In the genomic region with DNA sequence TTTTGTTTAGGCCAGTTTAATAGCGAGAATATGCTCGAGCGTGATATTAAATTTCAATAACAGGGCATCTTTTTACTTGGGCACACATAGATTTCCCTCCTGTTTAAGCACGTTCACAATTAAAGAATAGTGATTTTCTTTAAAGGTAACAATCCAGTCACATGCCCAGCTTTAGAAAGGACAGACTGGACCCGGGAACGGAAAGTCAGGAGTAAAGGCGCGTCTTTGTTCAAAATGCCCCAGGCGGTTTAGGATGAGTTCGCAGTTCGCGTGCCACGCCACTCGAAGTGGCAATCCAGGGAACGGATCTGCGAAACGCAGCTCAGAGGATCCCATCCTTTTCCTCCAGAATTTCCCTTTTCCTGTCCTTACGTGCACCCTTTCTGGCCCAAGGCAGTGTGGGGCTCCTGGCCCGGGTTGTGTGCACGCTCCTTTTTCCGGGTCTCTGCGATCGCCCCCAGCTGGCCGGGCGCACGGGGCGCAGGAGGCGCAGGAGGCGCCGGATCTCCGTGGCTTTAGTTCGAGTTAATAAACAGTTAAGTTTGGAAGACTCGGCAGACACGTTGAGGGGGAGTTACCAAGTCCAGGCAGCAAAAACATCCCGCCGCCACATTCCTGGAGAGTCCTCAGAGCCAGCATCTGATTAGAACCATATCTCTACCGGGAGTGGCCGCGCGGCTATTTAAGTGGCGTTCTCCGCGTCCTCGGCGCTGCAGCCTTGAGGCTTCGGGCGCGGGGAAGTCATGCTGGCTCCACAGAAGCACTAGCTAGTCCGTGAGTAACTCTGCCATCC, we compare ENCODE assay signal across 8 mouse cellular contexts. TPM values are rescaled to one million over a fixed set of nuclear protein-coding genes. Genes with fewer than 3 reads are reported as not detected.
A peak's percentile ranks its signal among the peaks of the same experiment; 100 is the strongest.
DNase-seq lines count a peak whose midpoint lies in the region; ATAC-seq and TF ChIP-seq lines count a peak whose summit lies in the region.

No protein-coding gene starts in this region.

- H3K27ac ChIP-seq in forebrain, postnatal 0 days (ENCODE audit: low read depth, low read length), result no peak overlapping the region
- peak overlapping the region; percentile 67 for H3K27ac ChIP-seq in layer of hippocampus, adult 2 months
- 0 out of 2 replicates have a peak overlapping the region, but pooled peaks have one; percentile 10 for H3K27ac ChIP-seq in neural tube, embryonic 15.5 days (replicated peaks)
- H3K27ac ChIP-seq in thymus, adult 2 months (ENCODE audit: control insufficient read depth, insufficient read depth, low read length), result no peak overlapping the region

- H3K4me3 ChIP-seq in E14TG2a.4 (replicated peaks; ENCODE audit: low read length), result peak overlapping the region; percentile 76
- peak overlapping the region; percentile 52 for H3K4me3 ChIP-seq in forebrain, postnatal 0 days (ENCODE audit: low read depth, low read length)
- peak overlapping the region; percentile 67 for H3K4me3 ChIP-seq in layer of hippocampus, adult 2 months
- H3K4me3 ChIP-seq in neural tube, embryonic 15.5 days (replicated peaks), result peak overlapping the region; percentile 44
- peak overlapping the region; percentile 48 for H3K4me3 ChIP-seq in thymus, adult 2 months (ENCODE audit: control insufficient read depth, insufficient read depth, low read length)

- intact Hi-C loops in heart, postnatal 36 days (cut with DNase I), result loop anchor here (1.0 to 10.0 kb wide), 6 partner anchors 51 to 1272 kb away; a partner anchor contains a TSS

- H3K27me3 ChIP-seq in E14TG2a.4 (ENCODE audit: insufficient read depth, low read length), result peaks cover 43% of the 10 kb centered on the region
- peaks cover 4% of the 10 kb centered on the region; the same call in 1 of the 2 replicates for H3K27me3 ChIP-seq in forebrain, postnatal 0 days (ENCODE audit: insufficient read depth, low read length)
- 0 out of 2 replicates have a peak, but pooled peaks cover 4% of the 10 kb centered on the region for H3K27me3 ChIP-seq in neural tube, embryonic 15.5 days (replicated peaks)
- H3K27me3 ChIP-seq in thymus, adult 2 months (ENCODE audit: control insufficient read depth, insufficient read depth, low read length), result no peaks in the 10 kb centered on the region

- DNase-seq in cerebellum, adult 11-12 months, result peak; percentile 8
- peak; percentile 65 for DNase-seq in forebrain, postnatal 0 days
- DNase-seq in heart, postnatal 36 days, result peak; percentile 81 to 85
- peak; percentile 42 to 53 for DNase-seq in layer of hippocampus, adult 2 months (ENCODE audit: low spot score in 2 of 2)
- peak; percentile 84 to 86 for DNase-seq in lung, adult 18-20 months
- DNase-seq in thymus, adult 2 months, result peak; percentile 54

- ATAC-seq in forebrain, postnatal 0 days, result peak; percentile 95
- ATAC-seq in neural tube, embryonic 15.5 days (ENCODE audit: low FRiP score), result peak; percentile 91

- H3K36me3 ChIP-seq in E14TG2a.4 (ENCODE audit: insufficient read depth, low read length), result no peaks in the 10 kb centered on the region
- H3K36me3 ChIP-seq in forebrain, postnatal 0 days (ENCODE audit: insufficient read depth), result no peaks in the 10 kb centered on the region
- no peaks in the 10 kb centered on the region for H3K36me3 ChIP-seq in neural tube, embryonic 15.5 days
- H3K36me3 ChIP-seq in thymus, adult 2 months (ENCODE audit: control insufficient read depth, insufficient read depth, low read length), result no peaks in the 10 kb centered on the region

- no peak for TF ChIP-seq POLR2A in thymus, adult 2 months (IDR thresholded peaks at IDR 0.05; ENCODE audit: control insufficient read depth, extremely low read depth, insufficient read depth, low read length, poor library complexity)

- peak overlapping the region; percentile 78 for H3K4me2 ChIP-seq in forebrain, postnatal 0 days (ENCODE audit: low read depth)
- peak overlapping the region; percentile 62 for H3K4me2 ChIP-seq in neural tube, embryonic 15.5 days

- peak overlapping the region; percentile 35 for H3K9ac ChIP-seq in forebrain, postnatal 0 days
- peak overlapping the region; percentile 12 for H3K9ac ChIP-seq in neural tube, embryonic 15.5 days (replicated peaks)

- TF ChIP-seq CTCF in E14TG2a.4 (conservative IDR thresholded peaks at IDR 0.05; ENCODE audit: low read length), result no peak; the same call in 1 of the 2 replicates
- TF ChIP-seq CTCF in forebrain, postnatal 0 days (IDR thresholded peaks at IDR 0.05; ENCODE audit: low read depth), result peak; percentile 61
- TF ChIP-seq CTCF in layer of hippocampus, adult 2 months (conservative IDR thresholded peaks at IDR 0.05), result peak; percentile 77
- peak; percentile 68; the same call in 1 of the 2 replicates for TF ChIP-seq CTCF in thymus, adult 2 months (IDR thresholded peaks at IDR 0.05; ENCODE audit: borderline replicate concordance, control insufficient read depth, extremely low read depth, insufficient read depth, low read length, poor library complexity)

- WGBS in forebrain, postnatal 0 days, result 2% methylated on average over 49 of the region's 49 CpGs
- 3% methylated on average over 49 of the region's 49 CpGs for WGBS in neural tube, embryonic 15.5 days
- 5% methylated on average over 49 of the region's 49 CpGs for WGBS in thymus, adult 2 months

- H3K4me1 ChIP-seq in E14TG2a.4 (replicated peaks; ENCODE audit: low read depth, low read length), result peaks cover 17% of the 10 kb centered on the region
- no peaks in the 10 kb centered on the region for H3K4me1 ChIP-seq in forebrain, postnatal 0 days (ENCODE audit: insufficient read depth)
- peaks cover 19% of the 10 kb centered on the region for H3K4me1 ChIP-seq in neural tube, embryonic 15.5 days
- peaks cover 6% of the 10 kb centered on the region; the same call in 1 of the 2 replicates for H3K4me1 ChIP-seq in thymus, adult 2 months (replicated peaks; ENCODE audit: control insufficient read depth, insufficient read depth, low read length)

- H3K9me3 ChIP-seq in E14TG2a.4 (ENCODE audit: low read length), result no peaks in the 10 kb centered on the region
- H3K9me3 ChIP-seq in forebrain, postnatal 0 days (ENCODE audit: low read length), result no peaks in the 10 kb centered on the region
- H3K9me3 ChIP-seq in neural tube, embryonic 15.5 days (replicated peaks), result no peaks in the 10 kb centered on the region

RNA-seq across cellular contexts. Expression of a gene that starts 58.8 kb away (rescaled TPM):
- not detected in 2 replicates for total RNA-seq in forebrain, postnatal 0 days (2014; rRNA removed)
- polyA plus RNA-seq in forebrain, postnatal 0 days (2015; fragmentation: Nextera tagmentation; extraction: Ambion mirVana), result not detected in 2 replicates
- not detected for total RNA-seq in heart, postnatal 36 days (2021)
- not detected for total RNA-seq in layer of hippocampus, adult 2 months (2021)
- 1.5 TPM in 1 of 2 replicates, not detected in the other for polyA plus RNA-seq in neural tube, embryonic 15.5 days (2015; fragmentation: Nextera tagmentation; extraction: Ambion mirVana)
- polyA plus RNA-seq in thymus, adult 2 months (2012; rRNA removed), result 0.13 TPM in 1 of 2 replicates, not detected in the other

Comparison
In these comparisons a context has a peak if more than half of its experiments do, and no peak if none do; other contexts are left out.
1. DNase-seq: peak in every context shown above with its lines; median percentile 85 in lung, adult 18-20 months; 83 in heart, postnatal 36 days; 65 in forebrain, postnatal 0 days; 54 in thymus, adult 2 months; 48 in layer of hippocampus, adult 2 months; 8 in cerebellum, adult 11-12 months.
2. H3K27ac ChIP-seq: peak in layer of hippocampus, adult 2 months (single experiment) and neural tube, embryonic 15.5 days (single experiment); none in forebrain, postnatal 0 days (single experiment) and thymus, adult 2 months (single experiment).
3. Peak in every context shown above with its lines, with median percentiles within 50 percentile points of each other: H3K4me3 ChIP-seq.